Mouse (Mus musculus) gastrocnemius, postnatal 4 days (tissue): Measurements from ENCODE around the gene Immp2l. TPM values are rescaled to one million over a fixed set of nuclear protein-coding genes. Genes with fewer than 3 reads are reported as not detected.
"Not testable (repeated sequence)": the region's sequence is repeated elsewhere in the genome, so short reads cannot be mapped to it uniquely, and the experiment has no call there.

Experiments used
- DNase-seq, 2 experiments: peaks; one replicate each; pipeline ENCODE4 v3.0.0; 2021 to 2022; ENCODE audit warnings: low spot score in 2 of 2, mixed read lengths in 2 of 2
- total RNA-seq, 2 experiments: library from RNA; stranded (reverse); gene quantifications; 2 replicates each; pipeline ENCODE4 v1.2.3; 2021

The Immp2l gene
- total RNA-seq, 2 experiments from 2014 or later: 8.1 to 11.5 TPM

DNA sequence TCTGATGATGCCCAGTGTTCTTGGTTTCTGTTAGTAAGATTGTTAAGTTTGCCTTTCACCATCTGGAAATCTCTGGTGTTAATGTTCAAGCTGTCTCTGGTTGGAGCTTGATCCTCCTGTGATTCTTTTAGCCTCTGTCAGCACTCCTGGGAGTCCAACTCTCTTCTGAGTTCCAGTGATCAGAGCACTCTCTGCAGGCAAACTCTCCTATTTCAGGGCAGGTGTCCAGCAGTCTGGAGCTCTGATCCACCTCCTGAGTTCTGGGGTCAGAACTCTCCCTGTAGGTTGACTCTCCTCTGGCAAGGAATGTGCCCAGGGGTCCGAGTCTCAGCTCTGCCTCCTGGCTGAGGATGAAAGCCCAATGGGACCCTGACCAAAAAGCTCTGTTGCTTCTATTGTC, 769.8 kb downstream of the Immp2l start:
- DNase-seq: not testable (repeated sequence)

GRCm38 (mm10) chr12:41829517-41829916, 805.6 kb downstream of the Immp2l start:
- DNase-seq: no peak

DNA sequence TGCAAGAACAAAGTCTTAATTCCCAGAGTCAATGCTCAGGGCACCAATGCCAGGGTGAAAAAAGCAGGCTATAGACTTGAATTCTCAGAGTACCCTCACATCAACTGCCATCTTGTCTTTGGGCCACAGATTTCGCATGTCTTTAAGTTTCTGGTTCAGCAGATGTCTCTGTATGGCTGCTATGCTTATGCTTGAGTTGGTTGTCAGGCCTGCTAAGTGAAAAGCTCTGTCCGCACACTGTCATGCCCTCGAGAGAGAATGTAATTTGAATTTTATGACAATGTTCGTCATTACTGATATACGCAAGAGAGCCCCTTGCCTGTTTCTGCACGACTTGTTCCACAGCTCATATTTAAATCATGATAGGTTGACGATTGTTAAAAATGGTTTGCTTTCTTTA, 807.8 kb downstream of the Immp2l start:
- no peak for DNase-seq

GRCm38 (mm10) chr12:41834646-41835045, 810.8 kb downstream of the Immp2l start:
- no peak for DNase-seq

GRCm38 (mm10) chr12:41838334-41838847, 814.5 kb downstream of the Immp2l start:
- no peak for DNase-seq

- DNase-seq: no peak
Measured at GRCm38 (mm10) chr12:41839241-41839640, 815.4 kb downstream of the Immp2l start.

- DNase-seq: no peak
Measured at GRCm38 (mm10) chr12:41842694-41843329, 818.9 kb downstream of the Immp2l start.

- DNase-seq: no peak
Measured at GRCm38 (mm10) chr12:41851896-41852470, 828.1 kb downstream of the Immp2l start.

DNA sequence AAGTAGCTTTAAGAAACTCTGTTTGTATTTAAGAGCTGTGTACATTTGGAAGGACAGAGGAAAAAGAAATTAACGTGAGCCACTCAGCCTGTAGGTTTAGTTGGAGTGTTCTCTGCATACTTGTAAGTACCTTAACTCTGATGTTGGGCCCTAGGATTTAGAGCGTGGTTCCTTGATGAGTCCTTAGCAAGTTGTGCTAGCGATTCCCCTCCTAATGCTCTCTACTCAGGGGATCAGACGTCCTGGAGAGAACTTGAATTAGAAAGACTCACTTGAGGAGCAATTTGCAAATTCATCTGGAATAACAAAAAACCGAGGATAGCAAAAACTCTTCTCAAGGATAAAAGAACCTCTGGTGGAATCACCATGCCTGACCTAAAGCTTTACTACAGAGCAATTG, 835.8 kb downstream of the Immp2l start:
- not testable (repeated sequence) for DNase-seq

DNA sequence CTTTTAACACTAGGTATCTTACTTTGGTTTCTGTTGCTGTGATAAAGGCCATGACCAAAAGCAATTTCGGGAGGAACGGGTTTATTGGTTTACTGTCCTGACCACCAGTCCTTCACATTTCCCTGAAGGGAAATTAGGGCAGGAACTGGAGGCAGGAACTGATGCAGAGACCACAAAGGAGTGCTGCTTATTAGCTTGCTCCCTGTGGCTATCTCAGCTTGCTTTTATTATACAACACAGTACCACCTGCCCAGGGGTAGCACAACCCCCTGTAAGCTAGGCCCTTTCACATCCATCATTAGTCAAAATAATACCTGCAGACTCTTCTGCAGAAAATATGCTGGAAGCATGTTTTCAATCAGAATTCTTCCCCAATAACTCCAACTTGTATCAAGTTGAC, 844.4 kb downstream of the Immp2l start:
- DNase-seq: no peak

DNA sequence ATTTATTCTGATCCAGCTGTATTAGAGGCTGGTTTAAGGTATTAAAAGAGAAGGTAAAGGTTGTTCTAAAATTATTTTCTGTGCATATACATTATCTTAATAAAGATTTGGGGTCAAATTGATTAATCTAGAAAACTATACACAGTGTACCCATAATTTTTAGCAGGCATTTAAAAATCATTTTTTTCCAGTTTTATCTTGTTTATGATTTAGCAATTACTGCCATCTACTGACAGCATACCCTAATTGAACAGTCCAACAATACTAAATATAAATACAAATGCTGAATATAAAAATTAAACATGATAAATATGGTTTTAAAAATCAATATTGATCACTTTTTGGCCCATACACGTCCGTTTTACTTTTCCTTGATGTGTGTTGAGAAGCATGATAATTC, 850.1 kb downstream of the Immp2l start:
- no peak for DNase-seq

- no peak for DNase-seq
Measured at GRCm38 (mm10) chr12:41877292-41877959, 853.5 kb downstream of the Immp2l start.

DNA sequence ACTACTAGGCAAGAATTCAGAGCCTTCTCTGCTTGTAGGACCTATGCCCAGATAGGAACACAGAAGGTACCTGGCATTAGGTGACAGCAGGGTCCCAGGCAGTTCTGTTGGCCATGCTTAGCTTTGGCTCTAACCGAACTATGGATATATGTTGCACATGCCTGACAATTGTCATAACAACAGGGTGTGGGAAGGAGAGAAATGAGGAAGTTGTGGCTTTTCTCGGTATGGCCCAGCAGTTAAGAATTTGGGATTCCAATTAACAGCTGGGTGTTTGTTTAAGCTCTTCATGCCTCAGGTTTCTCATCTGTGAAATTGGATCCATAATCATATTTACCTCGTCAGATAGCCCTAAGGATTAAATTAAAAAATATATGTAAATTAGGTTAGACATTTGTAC, 854.6 kb downstream of the Immp2l start:
- no peak for DNase-seq

GRCm38 (mm10) chr12:41878972-41879371, 855.1 kb downstream of the Immp2l start:
- no peak for DNase-seq

GRCm38 (mm10) chr12:41879412-41879811, 855.5 kb downstream of the Immp2l start:
- no peak for DNase-seq

DNA sequence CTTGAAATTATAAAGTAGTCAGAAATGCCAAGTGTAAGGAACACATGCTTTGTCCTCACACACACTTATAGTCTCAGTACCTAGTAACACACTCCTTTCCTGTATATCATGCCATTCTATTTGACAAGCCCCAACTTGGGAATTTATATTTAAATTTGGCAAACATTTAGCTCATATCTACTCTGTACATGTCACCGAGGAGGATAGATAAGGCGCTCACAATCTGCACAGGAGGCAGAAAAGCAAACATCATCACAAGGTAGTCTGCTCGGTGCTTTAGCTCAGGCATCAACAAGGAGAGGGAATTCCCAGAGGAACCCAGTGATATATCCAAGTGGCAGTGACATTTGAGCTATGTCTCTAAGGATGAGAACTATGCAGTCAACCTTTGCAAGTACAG, 856.9 kb downstream of the Immp2l start:
- DNase-seq: no peak

- no peak for DNase-seq
Measured at GRCm38 (mm10) chr12:41908011-41908410, 884.1 kb downstream of the Immp2l start.

DNA sequence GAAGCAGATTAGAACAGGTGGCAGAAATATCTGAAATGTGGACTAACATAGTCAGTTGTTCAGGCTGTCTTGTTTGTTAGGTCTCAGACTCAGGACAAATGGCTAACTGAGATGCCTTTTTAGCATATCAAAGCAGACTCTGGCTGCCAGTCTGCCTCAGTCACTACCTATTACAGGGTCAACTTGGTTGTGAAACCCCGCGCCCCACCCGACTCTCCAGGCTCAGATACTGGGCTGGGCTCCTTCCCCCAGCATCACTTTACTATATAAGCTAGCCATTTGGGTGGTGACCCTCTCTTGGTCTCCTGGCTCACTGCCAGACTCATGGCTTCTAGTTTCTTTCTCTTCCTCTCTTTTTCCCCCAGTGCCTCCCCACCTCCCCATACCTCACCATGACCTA, 887.7 kb downstream of the Immp2l start:
- DNase-seq: no peak

- no peak for DNase-seq
Measured at GRCm38 (mm10) chr12:41937751-41938150, 913.9 kb downstream of the Immp2l start.

DNA sequence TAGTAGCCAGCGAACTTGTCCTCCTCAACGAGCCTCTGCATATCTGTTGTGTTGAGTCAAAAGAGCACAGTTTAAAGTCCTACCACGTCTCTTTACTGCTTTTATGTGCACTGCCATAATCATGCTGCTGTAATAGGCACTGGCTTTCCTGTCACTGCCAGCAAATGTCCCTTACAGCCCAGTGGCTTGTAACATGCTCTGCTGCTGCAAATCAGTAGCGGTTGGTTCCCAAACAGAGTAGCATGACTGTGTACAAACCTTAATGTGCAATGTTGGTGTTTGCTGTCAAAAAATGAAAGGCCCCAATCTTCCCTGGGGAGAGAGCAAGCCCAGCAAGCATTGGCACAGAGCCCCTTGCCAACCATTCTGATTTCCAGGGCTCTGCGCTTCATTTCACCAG, 918.0 kb downstream of the Immp2l start:
- no peak for DNase-seq

GRCm38 (mm10) chr12:41944079-41944672, 920.3 kb downstream of the Immp2l start:
- DNase-seq: no peak

DNA sequence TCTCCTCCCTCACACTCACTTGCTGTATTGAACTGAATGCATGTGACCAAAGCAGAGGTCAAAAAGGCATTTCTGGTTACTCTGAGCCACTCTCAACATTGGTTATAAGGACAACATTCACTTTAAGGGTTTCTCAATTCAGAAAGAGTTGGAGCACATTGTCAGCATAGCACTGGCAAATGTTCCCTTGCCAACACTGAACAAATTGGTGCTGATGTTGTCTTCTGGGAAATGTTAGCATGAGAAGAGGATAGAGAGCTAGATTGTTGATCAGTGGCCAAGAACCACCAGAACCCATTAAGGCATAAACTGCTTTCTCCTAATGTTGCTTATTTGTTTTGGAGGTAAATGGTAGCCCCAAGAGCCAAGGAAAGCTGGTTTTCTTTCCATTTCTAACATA, 922.6 kb downstream of the Immp2l start:
- no peak for DNase-seq
